Mouse (Mus musculus): Measurements from ENCODE around the gene Gm17949.
"Not testable (repeated sequence)": the region's sequence is repeated elsewhere in the genome, so short reads cannot be mapped to it uniquely, and the experiment has no call there.

Gene Gm17949

GRCm38 (mm10) chr17:57051679-57052078 lies 40.4 kb downstream of the Gm17949 start:
- not testable (repeated sequence) for DNase-seq

- no peak for DNase-seq
These were observed 45.0 kb downstream of the Gm17949 start for GRCm38 (mm10) chr17:57056246-57056645.

- peak; percentile 83 for DNase-seq
These were observed 47.7 kb downstream of the Gm17949 start, which contains the start of gene Crb3 for GRCm38 (mm10) chr17:57058891-57059485. Gene Crb3 (plus strand): TSS chr17:57059105.

- peak; percentile 84 for DNase-seq
These were observed 48.3 kb downstream of the Gm17949 start, which contains the start of gene Slc25a23 for GRCm38 (mm10) chr17:57059486-57059977. Gene Slc25a23 (minus strand): TSS chr17:57059863.

GRCm38 (mm10) chr17:57060231-57060801 lies 49.0 kb downstream of the Gm17949 start:
- peak; percentile 99 for DNase-seq

- DNase-seq: peak; percentile 71
These were observed 49.8 kb downstream of the Gm17949 start for GRCm38 (mm10) chr17:57061069-57061468.

GRCm38 (mm10) chr17:57062011-57062521 lies 50.8 kb downstream of the Gm17949 start:
- peak; percentile 84 for DNase-seq

GRCm38 (mm10) chr17:57062548-57062947 lies 51.3 kb downstream of the Gm17949 start:
- no peak for DNase-seq

GRCm38 (mm10) chr17:57063031-57063430 lies 51.8 kb downstream of the Gm17949 start:
- DNase-seq: no peak

- no peak for DNase-seq
These were observed 55.6 kb downstream of the Gm17949 start for GRCm38 (mm10) chr17:57066908-57067307.

GRCm38 (mm10) chr17:57070272-57070671 lies 59.0 kb downstream of the Gm17949 start:
- no peak for DNase-seq

- DNase-seq: peak; percentile 29
These were observed 59.4 kb downstream of the Gm17949 start for GRCm38 (mm10) chr17:57070699-57071098.
